Mouse (Mus musculus): ENCODE data around the gene Kiz. TPM values are rescaled to one million over a fixed set of nuclear protein-coding genes. Genes with fewer than 3 reads are reported as not detected.

Gene Kiz
- total RNA-seq, 2 experiments from 2014 or later: 20.6 to 20.9 TPM

GRCm38 (mm10) chr2:147012141-147012622, 156.5 kb downstream of the Kiz start:
- peak overlapping the region; percentile 97 for H3K27ac ChIP-seq
- H3K4me3 ChIP-seq: peak overlapping the region; percentile 86
- TF ChIP-seq CTCF (conservative IDR thresholded peaks at IDR 0.05): no peak
- no peak for DNase-seq (ENCODE audit: low spot score in 2 of 2)

DNA sequence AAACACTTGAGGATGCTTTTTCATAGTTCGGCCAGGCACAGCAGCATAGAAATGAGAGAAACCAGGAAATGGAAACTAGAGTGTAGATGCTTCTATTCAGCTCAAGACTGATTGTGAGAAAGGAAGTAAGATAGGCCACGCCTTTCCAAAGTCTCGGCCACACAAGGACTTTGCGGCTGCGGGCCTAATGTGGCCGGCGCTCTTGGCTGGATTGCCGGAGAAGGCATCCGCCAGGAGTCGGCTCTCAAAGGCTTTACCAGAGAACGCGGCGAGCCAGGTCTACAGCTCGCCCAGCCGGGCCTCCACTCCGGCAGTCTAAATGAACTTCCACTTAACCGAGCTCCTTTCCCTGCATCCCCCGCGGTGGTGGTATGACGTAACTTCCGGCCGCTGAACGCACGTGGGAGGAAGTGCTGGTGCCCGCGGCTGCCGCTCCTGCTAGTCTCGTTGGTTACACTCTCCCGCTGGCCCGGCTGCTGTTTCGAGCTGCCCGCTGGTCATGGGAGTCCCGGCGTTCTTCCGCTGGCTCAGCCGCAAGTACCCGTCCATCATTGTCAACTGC, 157.0 kb downstream of the Kiz start, which contains the start of gene Xrn2:
Gene Xrn2, plus strand, starts transcription at position 374 of the 562 bp plus-strand sequence.
- TF ChIP-seq CTCF (conservative IDR thresholded peaks at IDR 0.05): 0 out of 2 replicates have a peak, but pooled peaks have one; percentile 2
- Histone ChIP-seq H3K4me3 (peak within 1 kb of the TSS; percentile 86), H3K27ac (peak within 1 kb of the TSS; percentile 97)

GRCm38 (mm10) chr2:147013194-147013969, 157.7 kb downstream of the Kiz start:
- TF ChIP-seq CTCF (conservative IDR thresholded peaks at IDR 0.05): peak; percentile 36
- Histone ChIP-seq H3K4me3 (peak overlapping the region; percentile 86), H3K27ac (peak overlapping the region; percentile 97)
- peak; percentile 56 to 58 for DNase-seq (ENCODE audit: low spot score in 2 of 2)

More for the DNA sequence above, 157.0 kb downstream of the Kiz start, which contains the start of gene Xrn2:
- DNase-seq (ENCODE audit: low spot score in 2 of 2): peak; percentile 97

- Histone ChIP-seq H3K4me3 (peak overlapping the region; percentile 86), H3K27ac (peak overlapping the region; percentile 97)
- TF ChIP-seq CTCF (conservative IDR thresholded peaks at IDR 0.05): no peak
- no peak for DNase-seq (ENCODE audit: low spot score in 2 of 2)
Observed at GRCm38 (mm10) chr2:147014101-147014886, 158.6 kb downstream of the Kiz start.

Other genes starting within 250 kb of the Kiz start
- gene Xrn2, start 157.1 kb downstream of the Kiz start, total RNA-seq (2021): 10 to 100 TPM; 46.6 to 47.5 TPM
- gene Nkx2-4, start 229.6 kb downstream of the Kiz start, total RNA-seq (2021): not detected

All from layer of hippocampus, adult 2 months (tissue).